Mouse (Mus musculus) spleen, adult 2 months (tissue): ENCODE results near the gene Cherp.

ENCODE experiments used
- CTCF ChIP-seq: fragments of 200-500 bp; IDR thresholded peaks from 2 replicates; pipeline ENCODE4 v1.5.1; 2011; ENCODE audit warnings: mild to moderate bottlenecking, inconsistent platforms; ENCODE audit not compliant: insufficient read depth, insufficient read length, insufficient replicate concordance; ENCODE audit errors: extremely low read depth
- POLR2A ChIP-seq: fragments of 200-500 bp; IDR thresholded peaks from 2 replicates; pipeline ENCODE4 v1.6.1; 2011; ENCODE audit warnings: low read depth, low read length, inconsistent platforms

DNA sequence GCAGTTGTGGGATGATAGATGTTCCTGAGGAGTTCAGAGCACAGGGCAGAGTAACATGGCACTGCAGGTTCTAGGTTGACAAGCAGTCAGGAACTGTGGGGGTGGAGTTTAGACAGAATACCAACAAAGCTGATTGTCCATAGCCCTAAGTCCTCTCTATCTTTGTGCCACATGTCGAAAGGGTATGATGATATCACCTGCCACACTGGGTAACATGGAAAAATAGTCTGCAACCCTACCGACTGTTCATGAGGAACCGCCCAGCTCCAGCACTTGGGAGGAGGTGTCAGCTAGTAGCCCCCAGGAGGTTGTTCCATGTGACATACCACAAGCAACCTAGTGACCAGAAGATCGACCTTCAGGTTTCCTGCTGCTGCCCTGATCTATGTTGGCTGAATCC lies 23.5 kb upstream of the Cherp start:
- TF ChIP-seq POLR2A (no peak), CTCF (no peak)
